Mouse (Mus musculus) limb, embryonic 14.5 days (tissue): ENCODE measurements around the gene Bod1l. TPM values are rescaled to one million over a fixed set of nuclear protein-coding genes. Genes with fewer than 3 reads are reported as not detected.

Source experiments
- ATAC-seq: fragments of 200-750 bp; cut with Nextera tagmentation; 2 replicates; pipeline ENCODE4 v1.8.0; 2017; ENCODE audit warnings: low read depth, moderate number of reproducible peaks, moderate TSS enrichment; ENCODE audit not compliant: low FRiP score
- DNase-seq: peaks from one replicate; pipeline ENCODE4 v3.0.0-alpha.2; 2015; ENCODE audit warnings: low spot score
- H3K27ac ChIP-seq: fragments of 300-500 bp; sonication (generic); replicated peaks from 2 replicates; pipeline ENCODE4 v1.5.1; 2014; ENCODE audit warnings: low read depth, mild to moderate bottlenecking, low read length, moderate library complexity, mixed read lengths
- H3K27me3 ChIP-seq: fragments of 300-500 bp; sonication (generic); 2 replicates; pipeline ENCODE4 v1.6.1; 2014; ENCODE audit warnings: low read length, mixed read lengths; ENCODE audit not compliant: control insufficient read depth, insufficient read depth
- H3K36me3 ChIP-seq: fragments of 300-500 bp; sonication (generic); 2 replicates; pipeline ENCODE4 v1.6.1; 2014; ENCODE audit warnings: mild to moderate bottlenecking, low read length, moderate library complexity, mixed read lengths; ENCODE audit not compliant: control insufficient read depth, insufficient read depth
- H3K4me1 ChIP-seq: fragments of 300-500 bp; sonication (generic); 2 replicates; pipeline ENCODE4 v1.6.1; 2014; ENCODE audit warnings: antibody characterized with exemption, low read length, mixed read lengths; ENCODE audit not compliant: control insufficient read depth, insufficient read depth
- H3K4me2 ChIP-seq: fragments of 300-500 bp; sonication (generic); replicated peaks from 2 replicates; pipeline ENCODE4 v1.6.1; 2014; ENCODE audit warnings: low read depth, mild to moderate bottlenecking, low read length, moderate library complexity; ENCODE audit not compliant: severe bottlenecking
- H3K4me3 ChIP-seq: fragments of 300-500 bp; sonication (generic); replicated peaks from 2 replicates; pipeline ENCODE4 v1.5.1; 2014; ENCODE audit warnings: low read length
- H3K9ac ChIP-seq: fragments of 300-500 bp; sonication (generic); 2 replicates; pipeline ENCODE4 v1.6.1; 2014; ENCODE audit warnings: mild to moderate bottlenecking, low read depth, low read length, moderate library complexity; ENCODE audit not compliant: severe bottlenecking
- H3K9me3 ChIP-seq: fragments of 300-500 bp; sonication (generic); 2 replicates; pipeline ENCODE4 v1.6.1; 2016; ENCODE audit warnings: low read length; ENCODE audit not compliant: control insufficient read depth
- POLR2A ChIP-seq: fragments of 200-500 bp; IDR thresholded peaks from 2 replicates; pipeline ENCODE4 v1.8.0; 2012; ENCODE audit warnings: inconsistent platforms, mild to moderate bottlenecking, moderate library complexity, borderline replicate concordance; ENCODE audit not compliant: insufficient read depth, insufficient read length; ENCODE audit errors: extremely low read depth
- WGBS: fragments of 180-500 bp; shearing (Covaris S2); extraction: QIAGEN DNeasy Blood & Tissue Kit; methylation state at CpG from one replicate; pipeline ENCODE4 v1.1.7; 2014; 5-methylcytosine and 5-hydroxymethylcytosine counted together
- polyA plus RNA-seq, 2 experiments: library from polyadenylated mRNA; depleted of rRNA in 1 of 2; stranded (reverse) in 1 of 2; unstranded in 1 of 2; fragments of >200 nt; fragmentation: Nextera tagmentation in 1 of 2; extraction: Ambion mirVana in 1 of 2; gene quantifications; 2 replicates each; pipeline versions ENCODE4 v1.2.1 to v1.2.3; 2012 to 2014

The Bod1l gene
- polyA plus RNA-seq, 2 experiments = 11.8 to 23.9 TPM

DNA sequence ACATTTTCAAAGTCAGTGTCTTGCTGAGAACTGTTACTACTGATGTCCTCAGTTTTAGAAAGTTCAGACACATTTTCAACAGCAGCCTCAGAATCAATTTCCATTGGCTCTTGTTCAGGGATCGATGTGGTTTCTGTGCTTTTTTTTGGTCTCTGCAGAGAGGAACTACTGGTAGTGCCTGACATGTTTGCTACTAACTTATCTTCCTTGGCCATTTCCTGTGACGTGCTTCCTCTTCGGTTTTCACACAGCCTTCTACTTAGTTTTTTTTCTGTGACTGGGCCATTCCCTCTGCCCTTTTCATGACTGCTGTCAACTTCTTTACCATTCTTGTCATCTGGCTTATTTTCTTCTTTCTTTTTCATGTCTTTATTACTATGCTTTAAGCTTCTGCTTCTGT lies 23.6 kb downstream of the Bod1l start:
- Histone ChIP-seq H3K9ac (no peak overlapping the region), H3K9me3 (no peaks in the 10 kb centered on the region), H3K4me1 (no peaks in the 10 kb centered on the region), H3K27me3 (no peaks in the 10 kb centered on the region), H3K27ac (no peak overlapping the region), H3K4me3 (no peak overlapping the region), H3K4me2 (no peak overlapping the region), H3K36me3 (peaks cover 90% of the 10 kb centered on the region)
- DNase-seq (no peak), ATAC-seq (no peak)
- no peak for TF ChIP-seq POLR2A
- 98% methylated on average over 3 of the region's 3 CpGs for WGBS

GRCm38 (mm10) chr5:41812516-41812915 lies 31.6 kb downstream of the Bod1l start:
- Histone ChIP-seq H3K9me3 (no peaks in the 10 kb centered on the region), H3K27me3 (no peaks in the 10 kb centered on the region), H3K4me3 (no peak overlapping the region), H3K27ac (no peak overlapping the region), H3K4me2 (no peak overlapping the region), H3K4me1 (no peaks in the 10 kb centered on the region), H3K36me3 (peaks cover 71% of the 10 kb centered on the region), H3K9ac (no peak overlapping the region)
- no peak for ATAC-seq
- WGBS = 77% methylated on average over 6 of the region's 6 CpGs
- no peak for TF ChIP-seq POLR2A
- no peak for DNase-seq

GRCm38 (mm10) chr5:41811279-41811678 lies 32.8 kb downstream of the Bod1l start:
- no peaks in the 10 kb centered on the region for H3K4me1 ChIP-seq
- no peak overlapping the region for H3K4me2 ChIP-seq
- no peak overlapping the region for H3K4me3 ChIP-seq
- TF ChIP-seq POLR2A = no peak
- no peak overlapping the region for H3K9ac ChIP-seq
- H3K27me3 ChIP-seq = no peaks in the 10 kb centered on the region
- H3K36me3 ChIP-seq = peaks cover 70% of the 10 kb centered on the region
- H3K9me3 ChIP-seq = no peaks in the 10 kb centered on the region
- 84% methylated on average over 3 of the region's 3 CpGs for WGBS
- ATAC-seq (no peak), DNase-seq (no peak)
- H3K27ac ChIP-seq = no peak overlapping the region

DNA sequence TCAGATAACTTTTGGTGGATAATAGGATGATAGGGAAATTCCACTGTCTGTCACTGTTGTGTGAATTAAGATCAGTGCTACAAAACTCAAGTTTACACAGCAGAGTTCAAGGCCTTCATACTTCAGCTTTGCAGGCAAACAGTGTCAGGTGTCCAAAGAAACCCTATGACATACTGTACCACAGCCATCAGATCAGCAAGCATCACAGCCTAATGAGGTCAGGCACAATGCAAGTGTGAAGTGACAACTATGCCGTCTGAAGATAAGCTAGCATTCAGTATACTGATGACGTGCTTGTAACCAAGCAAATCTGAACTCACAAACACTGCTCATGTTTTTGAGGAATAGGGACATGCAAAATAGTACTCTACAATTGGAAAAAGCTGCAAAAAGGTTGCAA lies 36.7 kb downstream of the Bod1l start:
- TF ChIP-seq POLR2A = no peak
- DNase-seq = no peak
- WGBS = 81% methylated on average over 2 of the region's 2 CpGs
- H3K4me1 ChIP-seq = no peaks in the 10 kb centered on the region
- no peak overlapping the region for H3K27ac ChIP-seq
- no peak overlapping the region for H3K4me3 ChIP-seq
- peaks cover 77% of the 10 kb centered on the region for H3K36me3 ChIP-seq
- no peak overlapping the region for H3K9ac ChIP-seq
- no peak for ATAC-seq
- no peaks in the 10 kb centered on the region for H3K9me3 ChIP-seq
- H3K27me3 ChIP-seq = no peaks in the 10 kb centered on the region
- no peak overlapping the region for H3K4me2 ChIP-seq

- TF ChIP-seq POLR2A = no peak
- DNase-seq (no peak), ATAC-seq (no peak)
- no peak overlapping the region for H3K9ac ChIP-seq
- H3K9me3 ChIP-seq = no peaks in the 10 kb centered on the region
- H3K4me3 ChIP-seq = no peak overlapping the region
- no peak overlapping the region for H3K4me2 ChIP-seq
- no peak overlapping the region for H3K27ac ChIP-seq
- H3K4me1 ChIP-seq = no peaks in the 10 kb centered on the region
- peaks cover 67% of the 10 kb centered on the region for H3K36me3 ChIP-seq
- 90% methylated on average over 5 of the region's 5 CpGs for WGBS
- no peaks in the 10 kb centered on the region for H3K27me3 ChIP-seq
These were observed 37.9 kb downstream of the Bod1l start for GRCm38 (mm10) chr5:41806176-41806575.

DNA sequence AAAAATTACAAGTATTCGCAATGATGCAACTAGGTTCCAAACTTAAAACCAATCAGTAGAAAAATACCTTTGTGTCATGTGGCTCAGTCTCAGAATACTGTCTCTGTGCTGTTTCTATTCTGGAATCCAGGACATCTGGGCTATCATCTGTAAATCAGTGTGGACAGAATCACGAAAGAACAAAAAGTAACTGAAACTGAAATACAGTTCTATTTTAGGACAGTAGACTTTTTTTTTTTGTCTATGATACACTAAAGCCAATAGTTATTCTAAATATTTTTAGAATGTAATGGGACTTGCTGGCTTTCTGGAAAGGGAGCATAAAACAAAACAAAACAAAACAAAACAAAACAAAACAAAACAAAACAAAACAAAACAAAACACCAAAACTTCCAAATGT lies 39.0 kb downstream of the Bod1l start:
- DNase-seq (no peak), ATAC-seq (no peak)
- Histone ChIP-seq H3K9ac (no peak overlapping the region), H3K9me3 (no peaks in the 10 kb centered on the region), H3K4me1 (no peaks in the 10 kb centered on the region), H3K27me3 (no peaks in the 10 kb centered on the region), H3K36me3 (peaks cover 71% of the 10 kb centered on the region), H3K4me3 (no peak overlapping the region), H3K4me2 (no peak overlapping the region), H3K27ac (no peak overlapping the region)
- WGBS = 97% methylated on average over 2 of the region's 2 CpGs
- no peak for TF ChIP-seq POLR2A
